Mouse (Mus musculus) embryonic facial prominence, embryonic 11.5 days (tissue): ENCODE measurements around the gene Chd1. TPM values are rescaled to one million over a fixed set of nuclear protein-coding genes. Genes with fewer than 3 reads are reported as not detected.
A peak's percentile ranks its signal among the peaks of the same experiment; 100 is the strongest.

Experiments
- ATAC-seq: fragments of 200-750 bp; cut with Nextera tagmentation; replicated peaks from 2 replicates; pipeline ENCODE4 v1.8.0; 2017; ENCODE audit warnings: low read depth; ENCODE audit not compliant: insufficient number of reproducible peaks, low FRiP score, low TSS enrichment
- DNase-seq: peaks from one replicate; pipeline ENCODE4 v3.0.0-alpha.2; 2015; ENCODE audit warnings: low spot score
- H3K27ac ChIP-seq: fragments of 300-500 bp; sonication (generic); replicated peaks from 2 replicates; pipeline ENCODE4 v1.5.1; 2014; ENCODE audit warnings: mild to moderate bottlenecking, low read depth, low read length, control low read depth
- H3K27me3 ChIP-seq: fragments of 300-500 bp; sonication (generic); 2 replicates; pipeline ENCODE4 v1.6.1; 2014; ENCODE audit warnings: mild to moderate bottlenecking, low read length, moderate library complexity, mixed read lengths; ENCODE audit not compliant: control insufficient read depth, insufficient read depth
- H3K36me3 ChIP-seq: fragments of 300-500 bp; sonication (generic); replicated peaks from 2 replicates; pipeline ENCODE4 v1.6.1; 2014; ENCODE audit warnings: low read depth, mild to moderate bottlenecking, low read length, moderate library complexity, mixed read lengths; ENCODE audit not compliant: control insufficient read depth, insufficient read depth
- H3K4me1 ChIP-seq: fragments of 300-500 bp; sonication (generic); 2 replicates; pipeline ENCODE4 v1.6.1; 2014; ENCODE audit warnings: low read length, mixed read lengths; ENCODE audit not compliant: control insufficient read depth, insufficient read depth
- H3K4me2 ChIP-seq: fragments of 300-500 bp; sonication (generic); 2 replicates; pipeline ENCODE4 v1.6.1; 2014; ENCODE audit warnings: low read depth, mild to moderate bottlenecking, control low read depth, low read length, moderate library complexity
- H3K4me3 ChIP-seq: fragments of 300-500 bp; sonication (generic); 2 replicates; pipeline ENCODE4 v1.5.1; 2014; ENCODE audit warnings: low read depth, low read length, control low read depth
- H3K9ac ChIP-seq: fragments of 300-500 bp; sonication (generic); replicated peaks from 2 replicates; pipeline ENCODE4 v1.6.1; 2014; ENCODE audit warnings: mild to moderate bottlenecking, control low read depth, low read length
- H3K9me3 ChIP-seq: fragments of 300-500 bp; sonication (generic); replicated peaks from 2 replicates; pipeline ENCODE4 v1.6.1; 2016; ENCODE audit warnings: mild to moderate bottlenecking, low read length, inconsistent platforms, mixed read lengths; ENCODE audit not compliant: control insufficient read depth
- WGBS: fragments of 180-500 bp; shearing (Covaris S2); extraction: QIAGEN DNeasy Blood & Tissue Kit; methylation state at CpG from one replicate; pipeline ENCODE4 v1.1.7; 2014; 5-methylcytosine and 5-hydroxymethylcytosine counted together
- polyA plus RNA-seq: library from polyadenylated mRNA; unstranded; fragments of >200 nt; fragmentation: Nextera tagmentation; extraction: Ambion mirVana; gene quantifications from 2 replicates; pipeline ENCODE4 v1.2.1, GENCODE M21; 2014

The Chd1 gene
- polyA plus RNA-seq, 1 experiment from 2014 or later = 51.1 TPM

- no peak overlapping the region for H3K4me3 ChIP-seq
- H3K36me3 ChIP-seq = peaks cover 5% of the 10 kb centered on the region
- no peak for ATAC-seq
- peaks cover 6% of the 10 kb centered on the region for H3K4me1 ChIP-seq
- 89% methylated on average over 23 of the region's 23 CpGs for WGBS
- no peak overlapping the region for H3K9ac ChIP-seq
- no peaks in the 10 kb centered on the region for H3K27me3 ChIP-seq
- no peak overlapping the region for H3K4me2 ChIP-seq
- H3K27ac ChIP-seq = no peak overlapping the region
- DNase-seq = no peak
- H3K9me3 ChIP-seq = no peaks in the 10 kb centered on the region
Measured at GRCm38 (mm10) chr17:15807295-15807984, 102.7 kb downstream of the Chd1 start.

GRCm38 (mm10) chr17:15808015-15808414 lies 103.2 kb downstream of the Chd1 start:
- H3K4me1 ChIP-seq = peaks cover 6% of the 10 kb centered on the region
- no peak for DNase-seq
- no peaks in the 10 kb centered on the region for H3K27me3 ChIP-seq
- H3K9me3 ChIP-seq = no peaks in the 10 kb centered on the region
- H3K27ac ChIP-seq = 0 out of 2 replicates have a peak overlapping the region, but pooled peaks have one; percentile 9
- peaks cover 5% of the 10 kb centered on the region for H3K36me3 ChIP-seq
- ATAC-seq = no peak
- WGBS = 62% methylated on average over 4 of the region's 4 CpGs
- H3K9ac ChIP-seq = no peak overlapping the region
- H3K4me3 ChIP-seq = no peak overlapping the region
- no peak overlapping the region for H3K4me2 ChIP-seq

- no peak for ATAC-seq
- H3K4me1 ChIP-seq = peaks cover 6% of the 10 kb centered on the region
- WGBS = 17% methylated on average over 10 of the region's 10 CpGs
- H3K27me3 ChIP-seq = no peaks in the 10 kb centered on the region
- peak; percentile 53 for DNase-seq
- H3K27ac ChIP-seq = 0 out of 2 replicates have a peak overlapping the region, but pooled peaks have one; percentile 53
- no peak overlapping the region for H3K4me3 ChIP-seq
- H3K4me2 ChIP-seq = no peak overlapping the region
- no peaks in the 10 kb centered on the region for H3K9me3 ChIP-seq
- H3K9ac ChIP-seq = no peak overlapping the region; the same call in 1 of the 2 replicates
- peaks cover 5% of the 10 kb centered on the region for H3K36me3 ChIP-seq
Measured at GRCm38 (mm10) chr17:15808468-15809374, 104.0 kb downstream of the Chd1 start.

GRCm38 (mm10) chr17:15809949-15810348 lies 105.2 kb downstream of the Chd1 start:
- no peak overlapping the region for H3K9ac ChIP-seq
- no peak overlapping the region for H3K4me3 ChIP-seq
- no peaks in the 10 kb centered on the region for H3K27me3 ChIP-seq
- peaks cover 6% of the 10 kb centered on the region for H3K4me1 ChIP-seq
- H3K4me2 ChIP-seq = no peak overlapping the region
- peaks cover 5% of the 10 kb centered on the region for H3K36me3 ChIP-seq
- no peak overlapping the region for H3K27ac ChIP-seq
- DNase-seq (no peak), ATAC-seq (no peak)
- no peaks in the 10 kb centered on the region for H3K9me3 ChIP-seq
- WGBS = 70% methylated on average over 2 of the region's 2 CpGs

GRCm38 (mm10) chr17:15812136-15812778 lies 107.5 kb downstream of the Chd1 start:
- Histone ChIP-seq H3K4me1 (peaks cover 6% of the 10 kb centered on the region), H3K4me2 (no peak overlapping the region), H3K27me3 (no peaks in the 10 kb centered on the region), H3K36me3 (peaks cover 2% of the 10 kb centered on the region), H3K9me3 (no peaks in the 10 kb centered on the region), H3K4me3 (no peak overlapping the region), H3K27ac (no peak overlapping the region), H3K9ac (no peak overlapping the region)
- DNase-seq (no peak), ATAC-seq (no peak)
- 81% methylated on average over 13 of the region's 13 CpGs for WGBS

GRCm38 (mm10) chr17:15813658-15814212 lies 109.0 kb downstream of the Chd1 start:
- no peak overlapping the region for H3K4me2 ChIP-seq
- DNase-seq (no peak), ATAC-seq (no peak)
- 50% methylated on average over 3 of the region's 3 CpGs for WGBS
- no peak overlapping the region for H3K9ac ChIP-seq
- H3K4me3 ChIP-seq = no peak overlapping the region
- no peaks in the 10 kb centered on the region for H3K9me3 ChIP-seq
- no peaks in the 10 kb centered on the region for H3K27me3 ChIP-seq
- peaks cover 5% of the 10 kb centered on the region for H3K4me1 ChIP-seq
- H3K36me3 ChIP-seq = no peaks in the 10 kb centered on the region; the same call in 1 of the 2 replicates
- no peak overlapping the region for H3K27ac ChIP-seq

GRCm38 (mm10) chr17:15815312-15816018 lies 110.7 kb downstream of the Chd1 start:
- Histone ChIP-seq H3K9ac (no peak overlapping the region), H3K27ac (no peak overlapping the region), H3K4me3 (no peak overlapping the region), H3K4me2 (no peak overlapping the region), H3K4me1 (no peaks in the 10 kb centered on the region; the same call in 1 of the 2 replicates), H3K27me3 (no peaks in the 10 kb centered on the region), H3K9me3 (no peaks in the 10 kb centered on the region), H3K36me3 (no peaks in the 10 kb centered on the region; the same call in none of the 2 replicates)
- 88% methylated on average over 10 of the region's 10 CpGs for WGBS
- DNase-seq (no peak), ATAC-seq (no peak)
